Mouse (Mus musculus): ENCODE data around the gene Pnkp.

Gene Pnkp

GRCm38 (mm10) chr7:44832763-44833162 lies 24.2 kb upstream of the Pnkp start:
- no peak for DNase-seq

GRCm38 (mm10) chr7:44835373-44836015 lies 21.4 kb upstream of the Pnkp start:
- no peak for DNase-seq

- DNase-seq = no peak
Observed at GRCm38 (mm10) chr7:44836016-44836404, 20.9 kb upstream of the Pnkp start.

GRCm38 (mm10) chr7:44836423-44837053 lies 20.4 kb upstream of the Pnkp start:
- no peak for DNase-seq

GRCm38 (mm10) chr7:44838073-44838472 lies 18.9 kb upstream of the Pnkp start:
- DNase-seq = no peak

GRCm38 (mm10) chr7:44839171-44839490 lies 17.8 kb upstream of the Pnkp start:
- no peak for DNase-seq

GRCm38 (mm10) chr7:44839491-44840191 lies 17.3 kb upstream of the Pnkp start:
- DNase-seq = peak; percentile 65

- no peak for DNase-seq
Observed at GRCm38 (mm10) chr7:44840426-44840825, 16.5 kb upstream of the Pnkp start.

- DNase-seq = no peak
Observed at GRCm38 (mm10) chr7:44841825-44842463, 15.0 kb upstream of the Pnkp start.

GRCm38 (mm10) chr7:44845006-44845405 lies 11.9 kb upstream of the Pnkp start:
- DNase-seq = no peak

GRCm38 (mm10) chr7:44846804-44847203 lies 10.1 kb upstream of the Pnkp start:
- DNase-seq = no peak

GRCm38 (mm10) chr7:44847772-44848171 lies 9.2 kb upstream of the Pnkp start:
- no peak for DNase-seq

- peak; percentile 100 for DNase-seq
Observed at GRCm38 (mm10) chr7:44848561-44849415, 8.2 kb upstream of the Pnkp start, which contains the start of the genes Akt1s1 and Tbc1d17. TSS of gene Akt1s1 (plus strand) at chr7:44848991. TSS of gene Tbc1d17 (minus strand) at chr7:44849079.

GRCm38 (mm10) chr7:44849416-44850111 lies 7.4 kb upstream of the Pnkp start:
- peak; percentile 98 for DNase-seq

GRCm38 (mm10) chr7:44850146-44850545 lies 6.8 kb upstream of the Pnkp start:
- DNase-seq = peak; percentile 87

- no peak for DNase-seq
Observed at GRCm38 (mm10) chr7:44850789-44851624, 5.9 kb upstream of the Pnkp start.

GRCm38 (mm10) chr7:44851625-44852234 lies 5.2 kb upstream of the Pnkp start:
- DNase-seq = no peak

- no peak for DNase-seq
Observed at GRCm38 (mm10) chr7:44852259-44853027, 4.5 kb upstream of the Pnkp start.

GRCm38 (mm10) chr7:44853065-44853464 lies 3.9 kb upstream of the Pnkp start:
- no peak for DNase-seq

Measured in retina, postnatal 1 day (tissue).